Mouse (Mus musculus): Measurements from ENCODE around the gene Vgll4. TPM values are rescaled to one million over a fixed set of nuclear protein-coding genes. Genes with fewer than 3 reads are reported as not detected.
"Not testable (repeated sequence)": the region's sequence is repeated elsewhere in the genome, so short reads cannot be mapped to it uniquely, and the experiment has no call there.

Vgll4 gene
- total RNA-seq, 2 experiments from 2014 or later: 11.7 to 19.0 TPM

DNA sequence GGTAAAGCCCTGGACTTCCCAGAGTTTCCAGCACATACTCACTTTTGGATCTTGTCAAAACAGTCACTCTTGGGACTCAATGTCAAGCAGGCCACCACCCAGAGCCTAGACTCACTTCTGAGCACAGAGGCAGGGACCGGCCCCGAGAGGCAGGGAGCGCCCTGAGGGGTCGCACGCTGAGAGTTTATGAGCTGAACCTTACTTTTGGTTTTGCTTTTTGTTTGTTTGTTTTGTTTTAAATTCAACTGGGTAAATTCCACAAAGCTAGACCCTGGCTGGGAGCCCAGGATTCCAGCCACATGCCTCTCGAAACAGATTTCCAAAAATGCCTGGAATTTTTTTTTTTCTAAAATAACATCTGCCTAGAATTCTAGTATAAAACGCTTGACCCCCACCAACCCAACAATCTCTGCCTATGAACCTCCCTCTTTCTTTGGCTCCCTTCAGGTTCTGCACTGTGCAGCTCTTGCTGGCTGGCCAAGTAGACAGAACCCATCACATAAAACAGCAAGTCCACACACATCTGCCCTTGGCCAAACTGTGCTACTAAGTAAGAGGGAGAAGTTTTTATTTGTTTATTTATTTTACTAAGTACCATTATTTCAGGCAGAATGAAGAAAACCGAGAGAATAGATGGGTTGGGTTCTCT, 28.5 kb downstream of the Vgll4 start:
- DNase-seq (ENCODE audit: low spot score): no peak

DNA sequence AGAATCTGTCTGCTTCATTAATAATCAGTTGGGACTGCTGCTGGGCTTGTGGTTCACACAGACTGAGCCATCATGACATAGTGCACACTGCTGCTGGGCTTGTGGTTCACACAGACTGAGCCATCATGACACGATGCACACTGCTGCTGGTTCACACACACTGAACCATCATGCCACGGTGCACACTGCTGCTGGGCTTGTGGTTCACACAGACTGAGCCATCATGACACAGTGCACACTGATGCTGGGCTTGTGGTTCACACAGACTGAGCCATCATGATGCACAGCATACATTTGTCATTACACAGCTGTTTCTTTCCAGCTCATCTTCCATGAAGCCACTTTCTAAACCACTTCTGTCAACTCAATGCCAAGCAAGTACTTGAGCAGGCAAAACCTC, 30.1 kb downstream of the Vgll4 start:
- no peak for DNase-seq (ENCODE audit: low spot score)

DNA sequence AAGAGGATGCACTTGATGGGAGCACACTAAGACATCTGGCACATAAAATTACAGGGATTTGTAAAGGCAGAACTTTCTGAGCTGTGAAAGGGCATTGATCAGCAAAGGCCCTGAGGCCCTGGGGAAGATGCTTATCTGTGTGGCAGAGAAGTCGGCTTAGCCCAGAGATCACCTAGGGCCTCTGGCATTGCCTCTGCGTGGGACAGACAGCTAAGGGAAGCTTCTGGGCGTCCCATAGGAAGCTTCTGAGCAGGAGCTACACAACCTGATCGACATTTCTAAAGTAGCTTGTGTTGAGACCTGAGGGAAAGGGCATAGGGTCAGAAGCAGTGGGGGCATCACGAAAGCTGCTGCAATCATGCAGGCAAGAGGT, 32.9 kb downstream of the Vgll4 start:
- DNase-seq (ENCODE audit: low spot score): no peak

DNA sequence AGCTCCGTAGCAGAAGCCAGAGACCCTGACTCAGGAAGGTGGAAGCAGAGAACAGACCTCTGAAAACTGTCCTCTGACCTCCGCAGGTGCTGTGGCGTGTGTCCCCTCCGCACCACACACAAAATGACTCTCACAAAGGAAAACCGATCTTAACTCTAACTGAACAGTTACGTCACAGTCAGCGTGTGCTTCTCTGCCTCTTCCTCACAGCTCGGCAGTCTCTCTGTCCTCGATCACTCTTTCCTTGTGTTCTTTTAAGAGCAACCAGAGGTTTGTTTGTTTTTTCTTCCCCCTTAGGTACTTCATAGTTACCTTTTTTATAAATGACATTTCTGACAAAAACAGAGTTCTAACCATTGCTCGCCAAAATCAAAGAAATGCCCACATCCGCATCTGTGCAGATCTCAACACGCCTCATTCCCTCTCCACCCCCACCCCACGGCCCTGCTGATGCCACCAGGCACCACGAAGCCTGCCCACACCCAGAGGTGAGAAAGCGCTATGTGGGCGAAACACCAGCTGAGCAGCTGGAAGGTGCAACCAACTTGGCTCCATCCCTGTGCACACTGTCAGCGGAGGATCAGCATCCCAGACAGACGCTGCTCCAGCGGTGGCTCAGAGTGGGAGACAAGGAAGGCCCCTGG, 33.4 kb downstream of the Vgll4 start:
- no peak for DNase-seq (ENCODE audit: low spot score)

DNA sequence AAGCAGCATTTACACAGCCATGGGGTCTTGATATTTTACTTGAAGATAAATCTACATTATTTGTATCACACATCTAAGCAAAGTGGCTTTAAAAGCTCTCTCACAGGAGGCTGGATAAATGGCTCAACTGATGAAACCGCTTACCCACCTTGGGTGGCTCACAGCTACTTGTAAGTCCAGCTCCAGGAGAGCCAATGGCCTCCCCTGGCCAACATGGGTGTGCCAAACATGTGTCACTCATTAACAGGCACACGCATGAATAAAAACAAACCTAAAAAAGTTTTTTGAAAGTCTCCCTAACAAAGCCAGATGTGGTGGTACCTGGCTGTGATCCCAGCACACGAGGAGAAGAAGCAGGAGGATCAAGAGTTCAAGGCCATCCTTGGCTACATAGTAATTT, 34.4 kb downstream of the Vgll4 start:
- no peak for DNase-seq (ENCODE audit: low spot score)

DNA sequence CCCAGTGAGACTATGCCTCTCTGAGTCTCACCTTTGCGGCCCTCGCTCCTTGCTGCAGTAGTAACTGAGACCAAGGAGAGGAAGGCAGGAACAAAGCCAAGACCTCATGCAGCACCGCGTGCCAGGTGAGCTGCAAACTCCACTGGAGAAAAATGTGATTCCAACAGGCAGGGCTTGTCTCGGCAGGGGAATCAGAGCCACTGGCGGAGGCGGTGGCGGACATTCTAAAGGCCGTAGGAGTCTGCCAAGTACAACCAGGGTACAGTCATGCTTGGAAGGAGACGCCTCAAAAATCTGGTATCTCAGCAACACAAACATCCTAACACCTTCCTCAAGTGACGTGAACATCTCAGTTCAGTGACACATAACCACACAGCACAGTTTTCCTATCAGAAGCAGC, 35.7 kb downstream of the Vgll4 start:
- no peak for DNase-seq (ENCODE audit: low spot score)

DNA sequence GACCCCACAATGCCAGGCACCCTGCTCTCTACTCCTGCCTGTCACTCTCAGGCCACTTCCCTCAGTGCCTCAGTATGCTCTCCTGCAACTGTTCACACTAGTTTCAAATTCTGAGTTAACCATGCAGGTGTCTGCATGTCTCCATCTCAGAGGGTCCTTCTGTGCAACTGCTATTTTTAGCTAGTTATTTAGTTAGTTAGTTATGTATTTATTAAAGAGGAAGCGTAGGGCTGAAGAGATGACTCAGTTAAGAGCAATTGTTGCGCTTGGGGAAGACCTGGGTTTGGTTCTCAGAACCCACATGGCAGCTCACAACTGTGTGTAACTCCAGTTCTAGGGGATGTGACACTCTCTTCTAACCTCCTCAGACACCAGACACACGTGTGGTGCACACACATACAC, 36.8 kb downstream of the Vgll4 start:
- no peak for DNase-seq (ENCODE audit: low spot score)

DNA sequence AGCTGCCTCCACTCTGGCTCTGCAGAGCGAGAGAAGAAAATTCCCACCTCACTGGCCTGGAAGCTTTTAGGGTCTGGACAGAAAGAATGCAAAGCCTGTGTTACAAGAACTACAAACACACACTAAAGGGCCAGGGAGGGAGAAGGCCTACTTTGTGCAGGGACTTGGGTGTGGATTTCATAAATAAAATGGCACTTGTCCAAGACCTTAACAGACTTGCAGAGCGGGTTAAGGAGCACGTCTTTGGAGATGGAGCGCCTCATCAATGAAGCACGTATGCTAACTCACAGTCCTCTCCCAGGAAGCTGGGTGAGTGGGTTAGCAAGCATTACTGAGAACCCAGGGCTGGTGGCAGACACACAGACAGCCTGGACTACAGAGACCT, 37.7 kb downstream of the Vgll4 start:
- no peak for DNase-seq (ENCODE audit: low spot score)

DNA sequence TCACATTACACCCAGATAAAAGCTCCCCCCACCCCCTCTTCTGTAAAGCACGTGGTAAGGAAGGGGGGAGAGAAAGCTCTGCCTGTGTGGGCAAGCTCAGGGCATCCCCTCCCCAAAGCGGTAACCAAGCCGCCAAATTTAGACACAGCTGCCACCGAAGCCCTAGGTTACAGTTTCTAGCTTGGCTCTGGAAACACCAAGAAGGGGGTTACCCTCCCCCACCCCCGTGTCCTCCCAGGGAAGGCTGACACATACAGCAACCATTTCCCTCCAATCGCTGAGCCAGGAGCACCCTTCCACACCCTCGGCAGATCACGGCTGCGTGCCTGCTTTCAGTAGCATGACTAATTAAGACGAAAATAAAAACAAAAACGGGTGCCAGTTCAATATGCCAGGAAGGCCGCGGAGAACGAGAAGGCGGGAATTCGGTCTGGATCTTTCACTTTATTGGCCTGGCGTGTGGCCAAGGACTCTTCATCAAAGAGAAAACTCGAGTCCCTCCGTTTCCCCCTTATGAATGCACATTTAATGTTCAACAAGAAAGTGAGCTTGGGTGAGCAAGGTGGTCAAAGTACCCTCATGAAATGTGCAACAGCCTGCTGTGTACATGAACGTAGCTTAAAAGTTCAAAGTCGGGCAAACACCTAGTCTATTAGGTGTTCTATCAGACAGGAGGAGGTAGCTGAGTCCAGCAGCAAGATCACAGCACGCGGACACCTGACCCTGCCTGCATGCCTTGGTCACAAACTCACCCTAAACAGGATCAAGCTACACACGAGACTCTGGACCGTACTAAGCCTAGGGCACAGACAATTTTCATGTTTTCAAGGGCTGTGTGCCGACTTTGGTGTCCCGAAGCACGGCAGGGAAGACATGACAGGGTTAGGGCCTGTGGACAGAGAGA, 38.3 kb downstream of the Vgll4 start:
- DNase-seq (ENCODE audit: low spot score): peak; percentile 58

DNA sequence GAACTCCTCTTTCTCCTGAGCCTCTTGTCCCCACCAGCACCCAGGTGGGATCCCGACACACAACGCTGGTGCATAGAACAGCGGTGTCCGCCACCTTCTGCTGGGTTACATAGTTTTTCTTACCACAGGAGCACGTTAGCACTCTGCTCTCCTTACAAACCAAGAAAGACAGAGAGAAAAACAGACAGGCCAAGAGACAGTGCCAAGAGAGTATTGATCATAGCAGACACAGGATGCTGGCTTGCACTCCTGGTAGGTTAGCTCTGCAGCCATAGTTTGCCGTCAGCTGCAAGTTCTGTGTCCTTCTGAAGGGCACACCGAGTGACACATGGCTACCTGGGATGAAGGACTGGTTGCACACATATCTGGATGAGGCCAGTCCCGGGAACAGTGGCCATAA, 39.1 kb downstream of the Vgll4 start:
- no peak for DNase-seq (ENCODE audit: low spot score)

DNA sequence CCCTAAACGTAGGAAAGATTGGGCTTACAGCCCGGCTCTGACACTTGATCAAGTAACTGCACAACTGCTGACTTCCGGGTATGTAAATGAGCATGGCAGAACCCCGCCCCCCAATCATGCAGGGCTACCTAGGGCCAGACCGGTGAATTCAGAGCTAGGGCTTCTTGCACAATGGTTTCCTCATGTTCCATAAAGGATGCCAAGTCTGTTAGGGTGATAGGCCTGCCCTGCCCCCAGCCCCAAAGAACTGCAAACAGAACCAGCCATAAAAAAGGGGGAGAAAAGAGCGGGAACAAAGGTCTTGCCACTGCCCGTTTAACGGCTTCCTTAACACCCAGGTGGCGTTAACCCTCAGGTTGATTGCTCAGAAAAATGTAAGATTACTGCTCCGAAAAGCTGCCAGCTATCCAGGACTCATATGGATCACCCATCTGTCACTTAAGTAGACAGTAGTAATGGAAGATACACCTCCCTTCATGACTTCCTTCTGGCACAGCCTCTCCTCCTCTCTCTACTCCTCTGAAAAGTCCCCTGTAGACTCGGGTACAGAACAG, 39.7 kb downstream of the Vgll4 start:
- DNase-seq (ENCODE audit: low spot score): no peak

DNA sequence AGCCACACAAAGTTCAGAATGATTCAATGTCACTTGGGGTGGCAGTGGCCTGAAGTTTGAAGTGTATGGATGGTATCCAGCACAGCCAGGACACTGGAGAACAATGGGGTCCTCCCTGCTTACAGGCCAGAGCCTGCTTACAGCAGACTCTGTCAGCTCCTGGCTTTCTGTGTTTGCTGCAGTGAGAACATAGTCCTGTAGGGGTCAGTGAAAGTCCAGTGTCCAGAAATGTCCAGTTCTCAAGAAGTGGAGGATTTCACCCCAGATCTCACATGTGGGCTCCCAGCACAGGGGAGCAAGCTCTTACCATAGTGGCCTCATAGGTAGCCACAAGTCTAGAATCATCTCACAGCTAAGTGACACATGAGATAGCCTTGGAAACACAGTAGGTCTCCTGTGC, 40.4 kb downstream of the Vgll4 start:
- DNase-seq (ENCODE audit: low spot score): no peak

DNA sequence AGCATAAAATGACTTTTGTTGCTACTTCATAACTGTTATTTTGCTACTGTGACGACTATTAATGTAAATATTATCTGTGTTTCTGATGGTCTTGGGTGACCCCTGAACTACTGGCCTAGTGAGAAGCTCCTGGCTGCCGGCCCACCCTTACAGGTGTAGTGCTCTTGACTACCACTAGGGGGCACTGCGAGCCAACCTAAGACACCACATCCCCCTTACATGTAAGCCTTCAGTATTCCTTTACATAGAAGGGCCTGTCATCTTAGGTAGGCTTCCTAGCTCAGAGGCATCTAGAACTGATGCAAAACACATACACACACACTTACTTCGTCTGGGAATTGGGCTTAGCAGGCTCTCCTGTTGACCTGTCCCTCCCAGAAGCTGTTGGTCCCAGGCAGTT, 41.3 kb downstream of the Vgll4 start:
- DNase-seq (ENCODE audit: low spot score): peak; percentile 80

DNA sequence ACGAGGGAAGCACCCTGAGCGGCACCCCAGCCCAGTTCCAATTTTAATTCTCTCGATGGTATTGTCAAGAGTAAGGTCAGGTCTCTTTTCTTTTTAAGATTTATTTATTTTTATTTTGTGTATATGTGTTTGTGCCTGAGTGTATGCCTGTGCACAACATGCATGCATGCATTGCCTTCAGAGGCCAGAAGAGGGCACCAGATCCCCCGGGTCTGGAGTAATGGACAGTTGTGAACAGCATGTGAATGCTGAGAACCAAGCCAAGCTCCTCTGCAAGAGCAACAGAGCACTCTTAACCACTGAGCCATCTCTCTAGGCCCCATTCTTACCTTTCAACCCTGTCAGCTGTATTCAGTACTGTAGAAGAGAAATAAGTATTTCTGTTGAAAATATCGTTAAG, 42.4 kb downstream of the Vgll4 start:
- DNase-seq (ENCODE audit: low spot score): no peak

DNA sequence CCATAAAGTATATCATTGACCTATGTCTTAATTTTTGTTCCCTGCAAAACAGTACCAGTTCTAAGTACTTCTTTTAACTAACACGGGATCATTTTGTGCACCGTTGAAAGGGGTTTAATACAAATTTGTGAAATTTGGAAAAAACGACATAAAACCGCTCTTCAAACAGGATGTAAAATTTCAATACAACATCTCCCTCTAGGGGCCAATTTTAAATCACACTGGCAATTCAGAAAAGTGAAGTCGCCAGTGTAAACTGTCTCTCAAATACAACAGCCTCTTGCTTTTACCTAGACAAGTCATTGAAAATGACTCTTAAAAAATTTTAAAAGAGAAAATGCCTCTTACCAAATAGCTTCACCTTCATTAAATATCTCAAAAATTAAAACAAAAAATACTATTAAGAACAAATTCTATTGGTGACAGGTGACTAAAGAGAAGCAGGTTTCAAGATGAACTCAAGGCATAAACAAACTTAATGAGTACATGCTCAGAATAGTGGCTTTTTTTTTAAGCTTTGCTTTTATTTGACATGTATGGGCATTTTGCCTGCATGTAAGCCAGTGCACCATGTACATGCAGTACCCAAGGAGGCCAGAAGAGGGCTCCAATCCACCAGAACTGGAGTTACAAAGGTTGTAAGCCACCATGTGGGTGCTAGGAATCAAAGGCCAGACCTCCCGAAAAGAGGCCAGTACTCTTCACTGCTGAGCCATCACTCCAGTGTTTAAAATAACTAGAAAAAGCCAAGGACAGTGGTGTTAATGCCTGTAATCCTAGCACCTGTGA, 43.2 kb downstream of the Vgll4 start:
- peak; percentile 57 for DNase-seq (ENCODE audit: low spot score)

DNA sequence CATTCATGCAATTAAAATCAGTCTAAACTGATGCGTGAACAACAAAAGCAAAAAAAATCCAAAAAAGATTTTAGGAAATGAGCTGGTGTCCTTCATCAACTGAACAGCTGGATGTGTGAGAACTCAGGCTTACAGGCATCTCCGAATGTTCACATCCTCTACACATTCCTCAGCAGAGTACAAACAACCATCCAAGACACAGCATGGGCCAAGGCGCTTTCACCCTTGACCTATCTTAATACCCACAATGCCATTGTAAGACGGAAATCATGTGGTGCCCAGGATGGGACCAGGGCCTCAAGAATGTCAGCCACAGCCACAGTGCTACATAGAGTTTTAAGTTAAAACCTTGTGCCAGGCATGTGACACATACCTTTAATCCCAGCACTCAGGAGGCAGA, 44.6 kb downstream of the Vgll4 start:
- no peak for DNase-seq (ENCODE audit: low spot score)

DNA sequence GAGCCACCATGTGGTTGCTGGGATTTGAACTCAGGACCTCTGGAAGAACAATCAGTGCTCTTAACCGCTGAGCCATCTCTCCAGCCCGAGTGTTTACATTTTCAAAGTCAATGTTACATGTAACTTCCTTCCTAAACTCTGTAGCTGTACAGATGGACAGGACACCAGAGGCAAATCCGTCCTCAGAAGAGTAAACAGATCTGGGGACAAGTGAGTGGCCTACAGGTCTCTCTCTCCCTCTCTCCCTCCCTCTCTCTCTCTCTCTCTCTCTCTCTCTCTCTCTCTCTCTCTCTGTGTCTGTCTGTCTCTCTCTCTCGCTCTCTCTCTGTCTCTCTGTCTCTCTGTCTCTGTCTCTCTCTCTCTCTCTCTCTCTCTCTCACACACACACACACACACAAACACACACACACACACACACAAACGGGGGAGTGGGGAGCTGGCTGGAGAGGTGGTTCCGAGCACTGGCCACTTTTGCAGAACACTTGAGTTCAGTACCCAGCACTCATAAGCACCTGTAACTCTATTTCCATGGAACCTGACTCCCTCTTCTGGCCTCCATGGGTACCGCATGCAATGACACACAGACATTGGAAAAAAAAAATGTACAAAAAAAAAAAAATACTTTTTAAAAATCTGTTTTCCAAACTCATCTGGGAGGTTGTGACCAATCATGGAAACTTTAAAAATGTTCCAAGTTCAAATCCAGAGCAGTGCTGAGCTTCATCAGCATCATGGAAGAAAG, 47.3 kb downstream of the Vgll4 start:
- DNase-seq (ENCODE audit: low spot score): not testable (repeated sequence)

DNA sequence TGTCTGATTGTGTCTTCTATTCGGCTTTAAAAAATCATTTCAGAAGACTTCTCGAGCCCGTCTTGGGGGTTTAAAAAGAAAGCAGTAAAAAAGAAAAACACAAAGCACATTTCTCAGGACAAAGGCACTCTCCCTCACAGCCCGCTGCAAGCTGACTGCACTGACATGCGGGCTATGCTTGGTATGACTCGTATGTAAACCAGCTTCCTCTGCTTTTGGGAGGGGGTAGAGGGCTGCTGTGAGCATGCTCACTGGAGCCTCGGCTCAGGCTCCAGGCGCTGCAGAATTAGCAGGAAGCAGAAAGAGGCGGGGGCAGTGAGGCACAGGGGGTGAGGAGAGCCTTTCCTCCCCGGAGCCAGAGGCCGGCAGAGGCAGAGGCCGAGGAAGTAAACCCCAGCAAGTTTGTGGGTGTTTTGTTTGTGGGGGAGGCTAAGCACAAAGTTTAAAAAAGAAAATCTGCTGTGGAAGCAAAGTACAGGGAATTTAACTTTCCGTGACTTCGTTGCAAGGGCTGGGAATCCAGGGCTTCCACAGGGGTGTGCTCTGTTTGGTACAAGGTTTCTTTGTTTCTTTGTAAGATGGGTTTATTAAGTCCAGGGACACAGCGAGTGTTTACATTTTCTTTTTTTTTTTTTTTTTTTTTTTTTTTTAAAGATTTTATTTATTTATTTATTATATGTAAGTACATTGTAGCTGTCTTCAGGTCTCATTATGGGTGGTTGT, 48.0 kb downstream of the Vgll4 start:
- DNase-seq (ENCODE audit: low spot score): peak; percentile 87

DNA sequence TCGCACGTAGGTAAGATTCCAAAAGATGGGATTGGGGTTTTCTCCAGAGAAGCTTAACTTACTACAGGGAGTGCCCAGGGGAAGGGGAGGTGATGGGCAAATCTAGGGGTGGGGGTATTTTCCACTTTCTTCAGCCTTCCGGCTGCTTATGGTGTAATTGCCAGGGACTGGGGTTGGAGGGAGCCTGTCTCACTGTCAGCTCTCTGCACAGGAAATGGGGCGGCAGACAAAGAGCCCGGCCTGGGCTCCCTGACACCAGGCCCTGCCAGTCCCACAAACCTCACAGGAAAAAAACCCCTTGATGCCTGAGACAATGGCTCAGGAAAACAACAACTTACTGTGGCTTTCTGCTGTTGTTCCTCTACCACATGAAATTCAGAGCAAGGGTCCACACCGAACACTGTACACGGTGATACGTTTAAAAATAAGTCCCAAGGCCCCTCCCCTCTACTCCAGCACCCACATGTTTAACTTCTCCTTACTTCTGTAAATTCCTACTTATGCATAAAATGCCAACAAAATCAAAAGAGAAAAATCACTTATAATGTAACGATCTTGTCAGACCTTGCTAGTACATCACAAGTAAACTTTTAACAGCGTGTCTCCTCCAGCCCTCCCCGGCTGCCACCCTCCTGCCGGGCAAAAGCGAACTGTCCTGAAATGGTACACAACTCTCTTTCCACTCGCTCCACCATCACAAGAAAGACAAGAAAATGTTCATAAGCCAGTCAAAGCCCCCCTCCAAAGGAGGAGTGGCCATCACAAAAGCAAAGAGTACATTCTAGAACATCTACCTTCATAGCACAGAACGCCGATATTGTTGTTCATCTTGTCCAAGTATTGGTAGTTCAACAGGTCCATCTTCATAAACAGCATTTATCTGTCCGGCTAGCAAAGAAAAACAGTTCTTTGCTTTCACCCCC, 49.0 kb downstream of the Vgll4 start:
- DNase-seq (ENCODE audit: low spot score): peak; percentile 50
